Mouse (Mus musculus): ENCODE measurements around the gene Opcml. TPM values are rescaled to one million over a fixed set of nuclear protein-coding genes. Genes with fewer than 3 reads are reported as not detected.

The Opcml gene
- polyA plus RNA-seq, 1 experiment from 2014 or later, result 25.1 TPM

GRCm38 (mm10) chr9:27800992-27801391 lies 10.4 kb downstream of the Opcml start:
- H3K4me2 ChIP-seq, result no peak overlapping the region
- H3K36me3 ChIP-seq, result no peaks in the 10 kb centered on the region
- no peaks in the 10 kb centered on the region for H3K4me1 ChIP-seq (replicated peaks)
- no peaks in the 10 kb centered on the region for H3K27me3 ChIP-seq
- no peaks in the 10 kb centered on the region for H3K9me3 ChIP-seq
- no peak for ATAC-seq (ENCODE audit: low FRiP score)
- 93% methylated on average over 2 of the region's 2 CpGs for WGBS
- H3K27ac ChIP-seq, result no peak overlapping the region
- no peak overlapping the region for H3K4me3 ChIP-seq
- no peak overlapping the region for H3K9ac ChIP-seq

- 93% methylated on average over 3 of the region's 3 CpGs for WGBS
- Histone ChIP-seq H3K36me3 (no peaks in the 10 kb centered on the region), H3K9me3 (no peaks in the 10 kb centered on the region), H3K4me2 (no peak overlapping the region), H3K4me1 (replicated peaks) (no peaks in the 10 kb centered on the region), H3K27ac (no peak overlapping the region), H3K4me3 (no peak overlapping the region), H3K9ac (no peak overlapping the region), H3K27me3 (no peaks in the 10 kb centered on the region)
- ATAC-seq (ENCODE audit: low FRiP score), result no peak
These were observed 11.2 kb downstream of the Opcml start for GRCm38 (mm10) chr9:27801807-27802206.

GRCm38 (mm10) chr9:27802379-27802778 lies 11.8 kb downstream of the Opcml start:
- Histone ChIP-seq H3K36me3 (no peaks in the 10 kb centered on the region), H3K4me3 (no peak overlapping the region), H3K4me1 (replicated peaks) (no peaks in the 10 kb centered on the region), H3K9ac (no peak overlapping the region), H3K27ac (no peak overlapping the region), H3K9me3 (no peaks in the 10 kb centered on the region), H3K4me2 (no peak overlapping the region), H3K27me3 (no peaks in the 10 kb centered on the region)
- no peak for ATAC-seq (ENCODE audit: low FRiP score)

- no peak overlapping the region for H3K4me2 ChIP-seq
- no peak overlapping the region for H3K27ac ChIP-seq
- no peak overlapping the region for H3K9ac ChIP-seq
- H3K36me3 ChIP-seq, result no peaks in the 10 kb centered on the region
- no peaks in the 10 kb centered on the region for H3K4me1 ChIP-seq (replicated peaks)
- H3K27me3 ChIP-seq, result no peaks in the 10 kb centered on the region
- no peak overlapping the region for H3K4me3 ChIP-seq
- no peak for ATAC-seq (ENCODE audit: low FRiP score)
- H3K9me3 ChIP-seq, result no peaks in the 10 kb centered on the region
- 96% methylated on average over 3 of the region's 3 CpGs for WGBS
These were observed 13.9 kb downstream of the Opcml start for GRCm38 (mm10) chr9:27804461-27804860.

GRCm38 (mm10) chr9:27809741-27810140 lies 19.2 kb downstream of the Opcml start:
- Histone ChIP-seq H3K4me1 (replicated peaks) (no peaks in the 10 kb centered on the region), H3K9ac (no peak overlapping the region), H3K27ac (no peak overlapping the region), H3K4me2 (no peak overlapping the region), H3K36me3 (no peaks in the 10 kb centered on the region), H3K9me3 (no peaks in the 10 kb centered on the region), H3K27me3 (no peaks in the 10 kb centered on the region), H3K4me3 (no peak overlapping the region)
- ATAC-seq (ENCODE audit: low FRiP score), result no peak
- WGBS, result 95% methylated on average over 8 of the region's 8 CpGs

GRCm38 (mm10) chr9:27813207-27813790 lies 22.7 kb downstream of the Opcml start:
- no peak overlapping the region for H3K9ac ChIP-seq
- no peak overlapping the region for H3K4me2 ChIP-seq
- ATAC-seq (ENCODE audit: low FRiP score), result no peak
- H3K9me3 ChIP-seq, result no peaks in the 10 kb centered on the region
- H3K27me3 ChIP-seq, result no peaks in the 10 kb centered on the region
- no peaks in the 10 kb centered on the region for H3K36me3 ChIP-seq
- 40% methylated on average over 3 of the region's 3 CpGs for WGBS
- H3K4me1 ChIP-seq (replicated peaks), result no peaks in the 10 kb centered on the region
- no peak overlapping the region for H3K4me3 ChIP-seq
- no peak overlapping the region for H3K27ac ChIP-seq

- Histone ChIP-seq H3K4me3 (no peak overlapping the region), H3K4me1 (replicated peaks) (no peaks in the 10 kb centered on the region), H3K27ac (no peak overlapping the region), H3K9ac (no peak overlapping the region), H3K9me3 (no peaks in the 10 kb centered on the region), H3K36me3 (no peaks in the 10 kb centered on the region), H3K27me3 (no peaks in the 10 kb centered on the region), H3K4me2 (no peak overlapping the region)
- 25% methylated on average over 2 of the region's 2 CpGs for WGBS
- no peak for ATAC-seq (ENCODE audit: low FRiP score)
These were observed 23.6 kb downstream of the Opcml start for GRCm38 (mm10) chr9:27814161-27814560.

- Histone ChIP-seq H3K9me3 (no peaks in the 10 kb centered on the region), H3K36me3 (no peaks in the 10 kb centered on the region), H3K27me3 (no peaks in the 10 kb centered on the region), H3K27ac (no peak overlapping the region), H3K9ac (no peak overlapping the region), H3K4me3 (no peak overlapping the region), H3K4me1 (replicated peaks) (no peaks in the 10 kb centered on the region), H3K4me2 (no peak overlapping the region)
- ATAC-seq (ENCODE audit: low FRiP score), result no peak
- 85% methylated on average over 1 of the region's 1 CpGs for WGBS
These were observed 30.6 kb downstream of the Opcml start for GRCm38 (mm10) chr9:27821197-27821596.

- Histone ChIP-seq H3K27ac (no peak overlapping the region), H3K9me3 (no peaks in the 10 kb centered on the region), H3K4me2 (no peak overlapping the region), H3K4me3 (no peak overlapping the region), H3K4me1 (replicated peaks) (no peaks in the 10 kb centered on the region), H3K36me3 (no peaks in the 10 kb centered on the region), H3K27me3 (no peaks in the 10 kb centered on the region), H3K9ac (no peak overlapping the region)
- 85% methylated on average over 6 of the region's 6 CpGs for WGBS
- no peak for ATAC-seq (ENCODE audit: low FRiP score)
These were observed 32.1 kb downstream of the Opcml start for GRCm38 (mm10) chr9:27822681-27823080.

- H3K36me3 ChIP-seq, result no peaks in the 10 kb centered on the region
- H3K9me3 ChIP-seq, result no peaks in the 10 kb centered on the region
- no peak for ATAC-seq (ENCODE audit: low FRiP score)
- no peak overlapping the region for H3K4me3 ChIP-seq
- no peaks in the 10 kb centered on the region for H3K4me1 ChIP-seq (replicated peaks)
- no peak overlapping the region for H3K9ac ChIP-seq
- H3K27ac ChIP-seq, result no peak overlapping the region
- H3K4me2 ChIP-seq, result no peak overlapping the region
- WGBS, result 80% methylated on average over 7 of the region's 7 CpGs
- H3K27me3 ChIP-seq, result no peaks in the 10 kb centered on the region
These were observed 33.8 kb downstream of the Opcml start for GRCm38 (mm10) chr9:27824424-27824823.

GRCm38 (mm10) chr9:27830519-27830918 lies 39.9 kb downstream of the Opcml start:
- H3K27ac ChIP-seq, result no peak overlapping the region
- H3K9me3 ChIP-seq, result no peaks in the 10 kb centered on the region
- no peak overlapping the region for H3K4me2 ChIP-seq
- H3K4me1 ChIP-seq (replicated peaks), result peaks cover 7% of the 10 kb centered on the region; the same call in 1 of the 2 replicates
- 49% methylated on average over 5 of the region's 5 CpGs for WGBS
- no peak for ATAC-seq (ENCODE audit: low FRiP score)
- H3K36me3 ChIP-seq, result no peaks in the 10 kb centered on the region
- no peaks in the 10 kb centered on the region for H3K27me3 ChIP-seq
- H3K9ac ChIP-seq, result no peak overlapping the region
- no peak overlapping the region for H3K4me3 ChIP-seq

GRCm38 (mm10) chr9:27842806-27843205 lies 52.2 kb downstream of the Opcml start:
- Histone ChIP-seq H3K9ac (no peak overlapping the region), H3K4me1 (replicated peaks) (no peaks in the 10 kb centered on the region), H3K36me3 (no peaks in the 10 kb centered on the region), H3K4me2 (no peak overlapping the region), H3K27ac (no peak overlapping the region), H3K27me3 (no peaks in the 10 kb centered on the region), H3K4me3 (no peak overlapping the region), H3K9me3 (no peaks in the 10 kb centered on the region)
- ATAC-seq (ENCODE audit: low FRiP score), result no peak
- WGBS, result 84% methylated on average over 5 of the region's 5 CpGs

- Histone ChIP-seq H3K27ac (no peak overlapping the region), H3K36me3 (no peaks in the 10 kb centered on the region), H3K27me3 (no peaks in the 10 kb centered on the region), H3K9me3 (no peaks in the 10 kb centered on the region), H3K9ac (no peak overlapping the region), H3K4me3 (no peak overlapping the region), H3K4me1 (replicated peaks) (no peaks in the 10 kb centered on the region), H3K4me2 (no peak overlapping the region)
- ATAC-seq (ENCODE audit: low FRiP score), result no peak
- 86% methylated on average over 3 of the region's 3 CpGs for WGBS
These were observed 81.0 kb downstream of the Opcml start for GRCm38 (mm10) chr9:27871624-27872023.

Data from hindbrain, embryonic 13.5 days (tissue).